Mouse (Mus musculus) liver, embryonic 12.5 days (tissue): ENCODE data around the gene Hoxd8. TPM values are rescaled to one million over a fixed set of nuclear protein-coding genes. Genes with fewer than 3 reads are reported as not detected.

Experiments
- ATAC-seq: fragments of 200-750 bp; cut with Nextera tagmentation; 2 replicates; pipeline ENCODE4 v1.8.0; 2017; ENCODE audit warnings: moderate number of reproducible peaks, mild to moderate bottlenecking, moderate library complexity
- H3K27ac ChIP-seq: fragments of 300-500 bp; sonication (generic); 2 replicates; pipeline ENCODE4 v1.5.1; 2016; ENCODE audit warnings: mild to moderate bottlenecking
- H3K27me3 ChIP-seq: fragments of 300-500 bp; sonication (generic); replicated peaks from 2 replicates; pipeline ENCODE4 v1.6.1; 2016; ENCODE audit warnings: mild to moderate bottlenecking, moderate library complexity
- H3K36me3 ChIP-seq: fragments of 300-500 bp; sonication (generic); 2 replicates; pipeline ENCODE4 v1.6.1; 2016; ENCODE audit warnings: mild to moderate bottlenecking, moderate library complexity
- H3K4me1 ChIP-seq: fragments of 300-500 bp; sonication (generic); 2 replicates; pipeline ENCODE4 v1.6.1; 2016
- H3K4me2 ChIP-seq: fragments of 300-500 bp; sonication (generic); 2 replicates; pipeline ENCODE4 v1.6.1; 2016; ENCODE audit warnings: mild to moderate bottlenecking, moderate library complexity
- H3K4me3 ChIP-seq: fragments of 300-500 bp; sonication (generic); 2 replicates; pipeline ENCODE4 v1.5.1; 2016; ENCODE audit warnings: mild to moderate bottlenecking, moderate library complexity
- H3K9ac ChIP-seq: fragments of 300-500 bp; sonication (generic); 2 replicates; pipeline ENCODE4 v1.6.1; 2016; ENCODE audit warnings: mild to moderate bottlenecking, moderate library complexity
- H3K9me3 ChIP-seq: fragments of 300-500 bp; sonication (generic); replicated peaks from 2 replicates; pipeline ENCODE4 v1.6.1; 2016; ENCODE audit warnings: mild to moderate bottlenecking, moderate library complexity
- WGBS: fragments of 180-500 bp; shearing (Covaris S2); methylation state at CpG from one replicate; pipeline ENCODE4 v1.1.7; 2016; ENCODE audit not compliant: insufficient replicate concordance; 5-methylcytosine and 5-hydroxymethylcytosine counted together
- polyA plus RNA-seq: library from polyadenylated mRNA; unstranded; fragments of >200 nt; fragmentation: Nextera tagmentation; extraction: Ambion mirVana; gene quantifications from 2 replicates; pipeline ENCODE4 v1.2.1, GENCODE M21; 2016

Hoxd8 gene
- polyA plus RNA-seq, 1 experiment from 2014 or later = 0.11 TPM

DNA sequence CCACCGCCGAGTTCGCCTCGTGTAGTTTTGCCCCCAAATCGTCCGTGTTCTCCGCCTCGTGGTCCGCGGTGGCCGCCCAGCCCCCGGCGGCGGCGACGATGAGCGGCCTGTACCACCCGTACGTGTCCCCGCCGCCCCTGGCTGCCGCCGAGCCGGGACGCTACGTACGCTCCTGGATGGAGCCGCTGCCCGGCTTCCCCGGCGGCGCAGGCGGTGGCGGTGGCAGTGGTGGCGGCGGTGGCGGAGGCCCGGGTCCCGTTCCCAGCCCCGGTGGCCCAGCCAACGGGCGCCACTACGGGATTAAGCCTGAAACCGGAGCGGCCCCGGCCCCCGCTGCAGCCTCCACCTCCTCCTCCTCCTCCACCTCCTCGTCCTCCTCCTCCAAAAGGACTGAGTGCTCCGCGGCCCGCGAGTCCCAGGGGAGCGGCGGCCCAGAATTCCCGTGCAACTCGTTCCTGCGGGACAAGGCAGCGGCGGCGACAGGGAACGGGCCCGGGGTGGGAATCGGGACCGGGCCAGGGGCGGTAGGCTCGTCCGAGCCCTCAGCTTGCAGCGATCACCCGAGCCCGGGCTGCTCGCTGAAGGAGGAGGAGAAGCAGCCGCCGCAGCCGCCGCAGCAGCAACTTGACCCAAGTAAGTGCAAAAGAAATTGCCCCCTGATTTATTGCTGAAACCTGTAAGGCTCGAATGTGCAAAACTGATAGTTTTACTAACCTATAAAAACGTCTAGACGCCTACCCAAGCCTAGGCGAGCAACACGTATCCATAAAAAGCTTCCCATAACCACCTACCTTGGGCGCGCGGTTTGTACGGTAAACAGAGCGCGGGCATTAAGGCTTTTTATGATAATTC lies 6.0 kb upstream of the Hoxd8 start:
- no peaks in the 10 kb centered on the region for H3K36me3 ChIP-seq
- H3K4me1 ChIP-seq = peaks cover 9% of the 10 kb centered on the region; the same call in 1 of the 2 replicates
- no peak overlapping the region for H3K9ac ChIP-seq
- H3K9me3 ChIP-seq = no peaks in the 10 kb centered on the region
- WGBS = 2% methylated on average over 64 of the region's 86 CpGs
- H3K27ac ChIP-seq = no peak overlapping the region
- H3K27me3 ChIP-seq = peaks cover 100% of the 10 kb centered on the region
- peak overlapping the region; percentile 35 for H3K4me3 ChIP-seq
- ATAC-seq = no peak
- peak overlapping the region; percentile 55 for H3K4me2 ChIP-seq

DNA sequence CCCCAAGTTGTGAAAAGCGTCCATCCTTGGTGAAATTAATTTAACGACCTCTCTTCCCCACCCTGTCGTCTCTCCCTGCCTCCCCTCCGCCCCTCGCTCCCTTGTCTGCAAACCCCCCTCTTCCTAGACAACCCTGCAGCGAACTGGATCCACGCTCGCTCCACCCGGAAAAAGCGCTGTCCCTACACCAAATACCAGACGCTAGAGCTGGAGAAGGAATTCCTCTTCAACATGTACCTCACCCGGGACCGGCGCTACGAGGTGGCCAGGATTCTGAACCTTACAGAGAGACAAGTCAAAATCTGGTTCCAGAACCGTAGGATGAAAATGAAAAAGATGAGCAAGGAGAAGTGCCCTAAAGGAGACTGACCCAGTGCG lies 5.4 kb upstream of the Hoxd8 start:
- WGBS = 2% methylated on average over 17 of the region's 17 CpGs
- Histone ChIP-seq H3K4me2 (no peak overlapping the region), H3K27ac (no peak overlapping the region), H3K36me3 (no peaks in the 10 kb centered on the region), H3K9me3 (no peaks in the 10 kb centered on the region), H3K27me3 (peaks cover 100% of the 10 kb centered on the region), H3K9ac (no peak overlapping the region), H3K4me1 (peaks cover 9% of the 10 kb centered on the region; the same call in 1 of the 2 replicates), H3K4me3 (no peak overlapping the region)
- no peak for ATAC-seq

DNA sequence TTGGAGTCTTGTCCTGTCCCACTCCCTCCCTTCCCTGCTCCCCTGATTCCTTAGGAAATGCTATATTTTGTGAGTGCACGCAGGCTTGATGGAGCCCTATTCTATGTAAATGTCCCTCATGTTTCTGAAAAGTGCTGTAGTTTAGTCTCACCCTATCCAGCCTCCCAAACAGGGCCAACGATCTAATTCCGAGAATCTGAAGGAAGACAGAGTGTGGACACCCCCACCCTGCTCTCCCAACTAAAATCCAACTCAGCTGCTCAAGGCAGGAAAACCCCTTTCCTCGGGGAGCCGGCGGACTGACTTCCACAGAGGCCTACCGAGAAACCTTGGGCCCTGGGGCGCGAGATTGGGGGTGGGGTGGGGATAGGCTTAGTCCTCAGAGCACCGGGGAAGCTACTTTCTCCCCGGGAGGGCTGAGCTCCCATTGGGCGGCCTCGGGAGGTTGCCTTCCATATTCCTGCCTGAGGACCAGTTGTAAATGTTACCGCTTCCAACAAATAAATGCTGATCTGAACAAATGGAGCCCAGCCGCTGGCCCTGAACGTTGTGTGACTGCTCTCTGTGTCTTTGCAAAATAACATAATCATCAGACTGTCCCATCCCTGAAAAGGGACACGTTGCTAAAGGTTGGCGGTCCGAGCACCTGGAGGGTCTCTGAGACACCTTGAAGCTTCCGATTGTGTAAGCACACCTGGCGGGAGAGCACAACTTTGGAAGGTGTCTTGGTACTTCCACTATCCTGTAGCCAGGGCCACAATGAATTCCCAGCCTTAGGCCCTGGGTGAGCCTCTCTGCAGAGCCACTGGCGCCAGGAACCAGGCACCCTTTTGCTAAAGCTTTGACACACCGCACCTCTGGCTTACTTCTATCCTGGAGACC lies 4.5 kb upstream of the Hoxd8 start:
- Histone ChIP-seq H3K36me3 (no peaks in the 10 kb centered on the region), H3K4me3 (no peak overlapping the region), H3K4me2 (no peak overlapping the region), H3K9ac (no peak overlapping the region), H3K4me1 (peaks cover 13% of the 10 kb centered on the region; the same call in 1 of the 2 replicates), H3K9me3 (no peaks in the 10 kb centered on the region), H3K27me3 (peaks cover 100% of the 10 kb centered on the region), H3K27ac (no peak overlapping the region)
- 10% methylated on average over 23 of the region's 23 CpGs for WGBS
- ATAC-seq = no peak

DNA sequence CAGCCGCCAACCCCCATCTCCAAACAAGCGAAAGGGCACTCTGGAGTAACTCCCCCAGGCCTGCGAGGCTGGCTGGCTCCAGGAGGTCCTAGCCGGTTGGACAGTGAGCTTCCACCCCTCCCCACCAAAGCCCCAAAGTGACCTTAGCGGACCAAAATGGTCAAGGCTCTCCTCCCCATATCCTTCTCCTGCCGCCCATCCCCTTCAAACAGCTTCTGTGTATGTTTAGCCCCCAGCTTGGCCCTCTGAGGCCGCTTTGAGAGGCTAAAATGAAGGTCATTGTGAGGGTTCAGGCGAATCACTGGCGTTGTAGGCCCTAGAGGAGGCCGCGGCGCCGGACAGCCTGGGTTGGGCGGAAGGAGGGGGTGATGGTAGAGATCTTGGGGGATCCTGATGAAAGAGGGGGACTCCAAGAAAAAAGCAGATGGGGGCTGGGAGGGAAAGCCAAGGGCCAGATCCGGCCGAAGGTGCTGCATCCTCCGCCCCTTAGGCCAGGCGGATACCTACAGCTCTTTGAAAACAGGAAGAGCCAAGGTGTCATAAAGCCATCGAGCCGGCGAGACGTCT lies 3.8 kb upstream of the Hoxd8 start:
- peaks cover 20% of the 10 kb centered on the region for H3K4me1 ChIP-seq
- H3K9me3 ChIP-seq = no peaks in the 10 kb centered on the region
- peaks cover 100% of the 10 kb centered on the region for H3K27me3 ChIP-seq
- 13% methylated on average over 22 of the region's 22 CpGs for WGBS
- no peak overlapping the region for H3K9ac ChIP-seq
- no peak overlapping the region for H3K4me3 ChIP-seq
- no peak for ATAC-seq
- H3K36me3 ChIP-seq = no peaks in the 10 kb centered on the region
- no peak overlapping the region for H3K4me2 ChIP-seq
- no peak overlapping the region for H3K27ac ChIP-seq

DNA sequence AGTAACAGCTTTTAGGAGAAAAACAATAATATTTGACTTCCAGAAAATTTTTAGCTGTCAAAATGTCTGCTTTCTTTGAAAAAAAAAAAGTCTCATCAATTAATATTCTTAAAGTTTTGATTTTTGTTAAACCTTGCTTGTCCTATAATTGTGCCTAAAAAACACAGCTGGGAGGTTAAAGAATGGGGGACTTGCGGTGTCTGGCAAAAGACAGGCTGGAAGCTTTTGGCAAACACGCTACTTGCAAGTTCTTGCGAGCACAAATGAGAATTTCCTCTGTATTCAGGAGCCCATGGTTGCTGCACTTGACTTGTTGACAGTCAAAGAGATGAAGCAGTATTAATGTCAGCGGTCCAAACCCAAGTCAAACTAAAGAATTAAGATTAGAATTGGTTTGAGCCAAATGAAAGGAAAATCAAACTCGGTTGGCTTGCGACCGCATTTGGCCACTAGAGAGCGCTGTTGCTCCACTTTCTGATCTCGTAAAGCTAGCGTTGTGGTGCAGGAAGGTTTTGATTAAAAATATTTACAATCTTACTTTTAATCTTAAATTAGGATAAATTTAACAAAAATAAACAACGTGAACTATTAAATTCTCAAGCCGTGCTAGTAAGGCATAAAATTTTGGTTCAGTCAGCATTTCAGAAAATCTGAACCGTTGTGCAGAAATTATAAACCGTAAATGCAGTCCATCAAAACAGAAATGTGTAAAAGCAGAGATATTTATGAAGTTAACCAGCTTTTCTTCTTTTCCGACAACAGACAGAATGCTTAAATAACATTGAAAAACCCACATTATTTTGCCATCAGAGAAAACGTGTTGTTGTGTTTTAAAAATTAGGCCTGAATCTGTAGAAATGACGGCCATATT lies 2.2 kb upstream of the Hoxd8 start:
- ATAC-seq = no peak
- Histone ChIP-seq H3K4me1 (peaks cover 21% of the 10 kb centered on the region), H3K36me3 (no peaks in the 10 kb centered on the region), H3K9me3 (no peaks in the 10 kb centered on the region), H3K4me3 (no peak overlapping the region), H3K27ac (no peak overlapping the region), H3K27me3 (peaks cover 99% of the 10 kb centered on the region), H3K4me2 (no peak overlapping the region), H3K9ac (no peak overlapping the region)
- WGBS = 15% methylated on average over 17 of the region's 17 CpGs

DNA sequence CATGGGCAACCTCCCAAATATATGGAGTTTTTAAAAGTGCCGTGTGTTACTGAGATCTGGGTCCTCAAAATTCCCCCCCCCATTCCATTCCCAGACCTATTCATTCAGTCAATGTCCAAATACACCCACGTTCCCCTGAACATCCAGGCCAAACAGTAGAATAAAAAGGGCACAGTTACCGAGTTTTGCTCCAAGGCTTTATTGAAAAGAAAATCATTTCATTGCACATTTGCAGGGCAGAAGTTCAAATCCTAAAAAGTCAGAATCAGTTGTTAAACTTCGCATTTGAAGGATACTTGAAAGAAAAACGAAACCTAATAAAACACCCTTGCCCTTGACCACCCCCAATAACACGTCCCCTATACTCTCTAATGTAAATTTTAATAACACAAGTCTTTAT lies 1.6 kb upstream of the Hoxd8 start:
- no peaks in the 10 kb centered on the region for H3K9me3 ChIP-seq
- H3K27me3 ChIP-seq = peaks cover 99% of the 10 kb centered on the region
- H3K4me2 ChIP-seq = no peak overlapping the region
- H3K27ac ChIP-seq = no peak overlapping the region
- no peak overlapping the region for H3K9ac ChIP-seq
- no peaks in the 10 kb centered on the region for H3K36me3 ChIP-seq
- WGBS = 27% methylated on average over 6 of the region's 6 CpGs
- H3K4me1 ChIP-seq = peaks cover 21% of the 10 kb centered on the region
- ATAC-seq = no peak
- H3K4me3 ChIP-seq = no peak overlapping the region

DNA sequence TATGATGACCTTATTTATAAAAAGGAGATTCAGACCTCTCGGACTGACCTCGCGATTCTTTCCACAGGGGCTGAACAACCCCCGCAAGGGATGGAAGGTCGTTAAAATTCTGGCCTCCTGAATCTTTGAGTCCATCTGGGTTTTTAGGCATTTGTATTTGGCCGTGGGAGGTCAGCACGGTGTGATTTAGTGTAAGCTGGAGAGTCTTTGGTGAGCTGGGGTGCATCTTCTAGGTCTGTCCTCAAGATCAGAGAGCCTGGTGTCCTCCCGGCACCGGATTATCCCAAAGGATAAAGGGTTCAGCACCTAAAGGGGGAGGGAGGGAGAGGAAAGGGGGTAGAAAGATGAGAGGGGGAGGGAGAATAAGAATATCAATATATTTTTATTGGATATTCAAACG lies 1.1 kb upstream of the Hoxd8 start:
- peaks cover 16% of the 10 kb centered on the region for H3K4me1 ChIP-seq
- no peak overlapping the region for H3K9ac ChIP-seq
- H3K4me2 ChIP-seq = no peak overlapping the region

DNA sequence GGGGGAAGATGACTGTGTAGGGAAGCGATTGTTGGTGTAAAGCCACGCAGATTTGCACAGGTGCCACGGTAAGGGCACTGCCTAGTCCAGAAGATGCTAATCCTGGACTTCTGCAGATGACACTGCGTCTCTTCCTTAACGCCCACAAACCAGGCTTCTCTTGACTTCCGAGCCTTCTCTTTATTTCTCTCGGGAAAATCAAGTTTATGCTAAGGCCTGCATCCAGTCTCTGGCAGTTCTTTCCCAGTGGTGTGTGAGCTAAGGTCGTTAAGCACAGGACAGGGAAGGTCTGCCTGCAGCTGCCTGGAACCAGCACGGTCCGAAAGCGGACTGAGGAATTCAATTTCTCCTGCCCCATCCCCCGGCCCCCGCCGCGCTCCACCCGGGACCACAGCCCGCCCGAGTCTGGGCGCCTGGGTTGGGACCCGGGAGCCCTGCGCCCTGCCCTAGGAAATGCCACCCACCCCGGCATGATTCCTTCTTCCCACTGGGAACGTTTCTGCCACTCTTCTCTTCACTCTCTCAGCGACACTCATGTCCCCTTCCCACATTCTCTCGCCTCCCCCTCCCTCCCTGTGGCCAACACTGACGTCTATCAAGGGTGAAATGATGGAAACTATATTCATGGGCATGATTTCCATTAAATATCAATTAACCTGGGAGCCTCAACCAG lies 559 bp upstream of the Hoxd8 start:
- no peak for ATAC-seq
- peaks cover 13% of the 10 kb centered on the region for H3K4me1 ChIP-seq
- H3K36me3 ChIP-seq = no peaks in the 10 kb centered on the region
- no peak overlapping the region for H3K9ac ChIP-seq
- no peak overlapping the region for H3K4me3 ChIP-seq
- peaks cover 99% of the 10 kb centered on the region for H3K27me3 ChIP-seq
- WGBS = 5% methylated on average over 26 of the region's 26 CpGs
- no peak overlapping the region for H3K27ac ChIP-seq
- no peak overlapping the region for H3K4me2 ChIP-seq
- H3K9me3 ChIP-seq = no peaks in the 10 kb centered on the region

More for the DNA sequence above, 1.1 kb upstream of the Hoxd8 start:
- Histone ChIP-seq H3K36me3 (no peaks in the 10 kb centered on the region), H3K9me3 (no peaks in the 10 kb centered on the region), H3K27me3 (peaks cover 99% of the 10 kb centered on the region), H3K4me3 (no peak overlapping the region), H3K27ac (no peak overlapping the region)
- WGBS = 13% methylated on average over 10 of the region's 10 CpGs
- ATAC-seq = no peak

DNA sequence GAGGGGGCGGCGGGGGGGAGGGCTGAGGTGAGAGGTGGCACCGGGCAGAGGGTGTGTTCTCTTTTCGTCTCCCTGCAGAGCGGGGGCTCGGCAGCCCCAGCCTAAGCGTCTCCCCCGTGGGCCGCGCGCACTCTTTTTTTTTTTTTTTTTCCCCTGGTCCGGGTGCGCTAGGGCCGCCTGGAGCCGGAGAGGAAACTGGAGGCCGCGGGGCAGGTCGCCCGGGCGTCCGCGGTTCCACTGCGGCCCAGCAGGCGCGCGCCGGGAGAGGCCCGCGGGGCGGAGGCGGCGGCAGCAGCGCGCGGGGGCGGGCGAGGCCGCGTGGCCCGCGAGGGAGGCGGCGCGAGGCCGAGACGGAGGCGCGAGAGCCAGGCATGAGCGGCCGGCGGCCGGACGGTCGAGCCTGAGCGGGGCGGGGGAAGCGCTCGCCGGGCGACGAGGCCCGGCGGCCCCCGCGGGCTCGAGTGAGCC lies 618 bp downstream of the Hoxd8 start:
- no peak overlapping the region for H3K27ac ChIP-seq
- H3K27me3 ChIP-seq = peaks cover 99% of the 10 kb centered on the region
- H3K9me3 ChIP-seq = no peaks in the 10 kb centered on the region
- H3K36me3 ChIP-seq = no peaks in the 10 kb centered on the region
- ATAC-seq = no peak
- peak overlapping the region; percentile 47 for H3K4me3 ChIP-seq
- WGBS = under 1% methylated on average over 48 of the region's 66 CpGs
- H3K4me2 ChIP-seq = peak overlapping the region; percentile 59
- H3K4me1 ChIP-seq = peaks cover 13% of the 10 kb centered on the region
- no peak overlapping the region for H3K9ac ChIP-seq

DNA sequence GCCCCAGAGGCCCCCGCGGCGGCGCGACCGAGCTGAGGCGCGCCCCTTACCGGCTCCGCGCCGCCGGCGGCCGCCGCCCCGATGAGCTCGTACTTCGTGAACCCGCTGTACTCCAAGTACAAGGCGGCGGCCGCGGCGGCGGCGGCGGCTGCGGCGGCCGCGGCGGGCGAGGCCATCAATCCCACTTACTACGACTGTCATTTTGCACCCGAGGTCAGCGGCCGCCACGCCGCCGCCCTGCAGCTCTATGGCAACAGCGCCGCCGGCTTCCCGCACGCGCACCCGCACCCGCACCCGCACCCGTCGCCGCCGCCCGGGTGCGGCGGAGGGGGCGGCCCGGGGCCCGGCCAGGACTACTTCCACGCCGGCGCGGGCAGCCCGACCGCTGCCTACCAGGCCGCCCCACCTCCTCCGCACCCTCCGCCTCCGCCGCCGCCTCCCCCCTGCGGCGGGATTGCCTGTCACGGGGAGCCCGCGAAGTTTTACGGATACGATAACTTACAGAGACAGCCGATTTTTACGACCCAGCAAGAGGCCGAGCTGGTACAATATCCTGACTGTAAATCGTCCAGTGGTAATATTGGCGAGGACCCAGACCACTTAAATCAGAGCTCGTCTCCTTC lies 1.2 kb downstream of the Hoxd8 start:
- Histone ChIP-seq H3K27me3 (peaks cover 99% of the 10 kb centered on the region), H3K4me3 (peak overlapping the region; percentile 47), H3K9ac (no peak overlapping the region), H3K36me3 (no peaks in the 10 kb centered on the region), H3K4me2 (peak overlapping the region; percentile 59), H3K9me3 (no peaks in the 10 kb centered on the region), H3K4me1 (peaks cover 13% of the 10 kb centered on the region), H3K27ac (no peak overlapping the region)
- ATAC-seq = no peak
- WGBS = 1% methylated on average over 71 of the region's 85 CpGs
